Mouse (Mus musculus) spleen, adult 2 months (tissue): Measurements from ENCODE around the gene Olfr434. TPM values are rescaled to one million over a fixed set of nuclear protein-coding genes. Genes with fewer than 3 reads are reported as not detected.
"Not testable (repeated sequence)": the region's sequence is repeated elsewhere in the genome, so short reads cannot be mapped to it uniquely, and the experiment has no call there.

Source experiments
- DNase-seq, 2 experiments: peaks; one replicate each; pipeline versions ENCODE4 v3.0.0 to v3.0.0-alpha.2; 2012 to 2021; ENCODE audit warnings: low spot score in 2 of 2, low read depth in 1 of 2
- H3K27ac ChIP-seq: fragments of 200-500 bp; 2 replicates; pipeline ENCODE4 v1.5.1; 2012; ENCODE audit warnings: low read length, inconsistent platforms; ENCODE audit not compliant: insufficient read depth
- H3K27me3 ChIP-seq: fragments of 200-500 bp; 2 replicates; pipeline ENCODE4 v1.6.1; 2012; ENCODE audit warnings: mild to moderate bottlenecking, moderate library complexity, low read length, inconsistent platforms; ENCODE audit not compliant: control insufficient read depth, insufficient read depth
- H3K36me3 ChIP-seq: fragments of 200-500 bp; 2 replicates; pipeline ENCODE4 v1.6.1; 2012; ENCODE audit warnings: mild to moderate bottlenecking, low read length, inconsistent platforms; ENCODE audit not compliant: control insufficient read depth, insufficient read depth
- H3K4me1 ChIP-seq: fragments of 200-500 bp; 2 replicates; pipeline ENCODE4 v1.6.1; 2011; ENCODE audit warnings: inconsistent platforms; ENCODE audit not compliant: control insufficient read depth, insufficient read depth, insufficient read length
- H3K4me3 ChIP-seq: fragments of 200-500 bp; 2 replicates; pipeline ENCODE4 v1.5.1; 2011; ENCODE audit warnings: mild to moderate bottlenecking, inconsistent platforms; ENCODE audit not compliant: insufficient read depth, insufficient read length; ENCODE audit errors: extremely low read depth
- CTCF ChIP-seq: fragments of 200-500 bp; IDR thresholded peaks from 2 replicates; pipeline ENCODE4 v1.5.1; 2011; ENCODE audit warnings: mild to moderate bottlenecking, inconsistent platforms; ENCODE audit not compliant: insufficient read depth, insufficient read length, insufficient replicate concordance; ENCODE audit errors: extremely low read depth
- POLR2A ChIP-seq: fragments of 200-500 bp; IDR thresholded peaks from 2 replicates; pipeline ENCODE4 v1.6.1; 2011; ENCODE audit warnings: low read depth, low read length, inconsistent platforms
- WGBS: fragments of 180-500 bp; shearing (Covaris S2); methylation state at CpG from one replicate; pipeline ENCODE4 v1.1.7; 2018; 5-methylcytosine and 5-hydroxymethylcytosine counted together
- polyA plus RNA-seq: library from polyadenylated mRNA; depleted of rRNA; stranded (reverse); fragments of >200 nt; gene quantifications from 2 replicates; pipeline ENCODE4 v1.2.3, GENCODE M21; 2012

Olfr434 gene
- polyA plus RNA-seq, 1 experiment = not detected

DNA sequence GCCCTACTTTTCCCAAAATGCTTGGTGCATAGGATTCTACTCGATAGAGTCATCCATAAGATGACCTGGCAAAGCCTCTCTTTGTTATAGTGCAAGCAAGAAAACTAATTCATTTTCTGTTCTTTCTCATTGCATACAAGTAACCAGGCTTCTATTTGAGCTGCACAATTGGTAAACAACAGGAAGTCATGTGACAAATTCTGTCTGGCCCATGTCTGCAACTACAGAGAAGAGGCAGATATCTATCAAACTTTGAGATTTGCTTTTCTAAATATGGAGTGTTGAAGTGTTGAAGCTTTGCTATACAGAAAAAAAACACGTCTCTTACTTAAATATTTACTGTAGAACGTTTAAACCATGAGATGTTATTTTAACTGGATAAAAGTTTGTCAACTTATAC, 14.7 kb upstream of the Olfr434 start:
- no peak for DNase-seq
- H3K27ac ChIP-seq = no peak overlapping the region
- H3K4me1 ChIP-seq = no peaks in the 10 kb centered on the region
- WGBS = 66% methylated on average over 3 of the region's 3 CpGs
- TF ChIP-seq CTCF (no peak), POLR2A (no peak)
- H3K4me3 ChIP-seq = no peak overlapping the region
- H3K27me3 ChIP-seq = no peaks in the 10 kb centered on the region
- H3K36me3 ChIP-seq = no peaks in the 10 kb centered on the region

DNA sequence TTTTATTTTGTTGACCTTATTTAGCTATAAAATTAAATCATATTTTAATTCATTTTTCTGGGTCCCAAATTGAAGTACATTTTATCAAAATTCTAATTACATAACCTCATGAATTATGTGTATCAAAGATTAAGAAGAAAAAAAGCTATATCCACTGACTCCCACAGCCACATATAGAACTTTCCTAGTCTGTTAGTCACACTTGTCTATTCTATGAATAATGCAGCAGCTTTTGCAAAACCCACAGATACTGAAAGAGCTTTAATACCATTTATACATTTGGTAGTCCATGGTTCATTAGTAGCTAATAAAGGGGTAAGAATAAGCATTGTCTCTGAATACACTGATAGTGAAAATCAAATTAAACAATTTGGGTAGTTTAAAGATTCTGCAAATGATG, 10.0 kb upstream of the Olfr434 start:
- H3K27me3 ChIP-seq = no peaks in the 10 kb centered on the region

DNA sequence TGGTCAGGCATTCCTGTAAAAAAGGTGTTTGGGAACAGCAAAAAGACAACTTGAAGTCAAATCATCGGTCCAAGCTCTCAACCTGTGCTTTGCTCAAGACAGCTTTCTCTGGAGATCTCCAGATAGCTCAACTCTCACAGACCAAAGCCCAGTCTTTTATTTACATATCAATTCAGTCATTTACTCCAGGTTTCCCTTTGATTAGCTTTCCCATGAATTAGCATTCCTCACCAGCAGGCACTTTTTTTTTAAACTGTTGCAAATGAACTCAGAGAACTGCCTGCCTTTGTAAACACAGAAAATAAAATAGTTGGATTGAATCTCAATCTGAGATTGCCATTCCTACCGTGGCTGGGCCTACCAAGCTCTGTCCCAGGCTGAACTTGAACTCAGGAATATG, 7.5 kb upstream of the Olfr434 start:
- TF ChIP-seq CTCF = no peak
- TF ChIP-seq POLR2A = no peak
- H3K27ac ChIP-seq = no peak overlapping the region
- no peaks in the 10 kb centered on the region for H3K4me1 ChIP-seq
- no peak for DNase-seq
- no peaks in the 10 kb centered on the region for H3K36me3 ChIP-seq
- WGBS = 48% methylated on average over 2 of the region's 2 CpGs
- H3K27me3 ChIP-seq = no peaks in the 10 kb centered on the region
- no peak overlapping the region for H3K4me3 ChIP-seq

More for the DNA sequence above, 10.0 kb upstream of the Olfr434 start:
- DNase-seq = no peak
- Histone ChIP-seq H3K36me3 (no peaks in the 10 kb centered on the region), H3K4me3 (no peak overlapping the region), H3K27ac (no peak overlapping the region), H3K4me1 (no peaks in the 10 kb centered on the region)
- no peak for TF ChIP-seq CTCF
- TF ChIP-seq POLR2A = no peak

DNA sequence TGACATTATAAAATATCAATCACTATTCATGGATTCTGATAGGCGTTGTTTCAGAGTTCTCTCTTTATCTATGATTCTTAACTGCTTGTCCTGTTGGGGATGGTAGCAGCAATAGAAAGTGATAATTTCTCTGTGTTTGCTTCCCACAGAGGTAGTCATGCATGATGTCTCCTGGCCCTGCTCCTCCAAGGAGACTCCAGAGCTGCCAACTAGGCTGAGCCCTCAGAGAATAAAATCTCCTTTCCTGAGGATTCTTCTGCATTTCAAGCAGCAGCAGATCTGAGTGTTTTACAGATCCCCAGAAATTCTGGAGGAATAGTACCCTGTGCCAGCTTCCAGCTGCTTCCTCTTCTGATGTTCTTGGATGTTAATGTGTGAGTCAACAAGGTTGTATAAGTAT, 18.4 kb downstream of the Olfr434 start, which contains the start of gene Olfr47:
TSS of gene Olfr47 (plus strand) at position 275 of the 400 bp plus-strand sequence.
- H3K27ac ChIP-seq, H3K4me3 ChIP-seq, H3K4me1 ChIP-seq, DNase-seq, H3K36me3 ChIP-seq, H3K27me3 ChIP-seq: not testable (repeated sequence)
- WGBS = 80% methylated on average over 1 of the region's 1 CpGs

DNA sequence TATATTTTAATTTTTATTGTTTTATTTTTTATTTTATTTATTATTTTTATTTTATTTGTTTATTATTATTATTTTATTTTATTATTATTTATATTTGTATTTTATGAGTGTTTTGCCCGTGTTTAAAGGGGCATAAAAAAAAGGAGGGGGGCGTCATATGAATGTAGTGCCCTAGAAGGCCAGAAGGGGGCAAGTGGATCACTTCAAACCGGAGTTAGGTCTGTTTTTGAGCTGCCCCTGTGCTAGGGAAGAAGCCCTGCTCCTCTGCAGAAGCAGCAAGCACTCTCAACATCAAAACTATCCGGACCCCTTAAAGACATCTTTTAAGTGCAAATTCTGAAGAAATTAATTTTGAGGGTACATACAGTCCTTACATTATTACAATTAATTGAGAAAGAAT, 29.2 kb downstream of the Olfr434 start:
- no peak for DNase-seq
- no peak for TF ChIP-seq POLR2A
- TF ChIP-seq CTCF = no peak

DNA sequence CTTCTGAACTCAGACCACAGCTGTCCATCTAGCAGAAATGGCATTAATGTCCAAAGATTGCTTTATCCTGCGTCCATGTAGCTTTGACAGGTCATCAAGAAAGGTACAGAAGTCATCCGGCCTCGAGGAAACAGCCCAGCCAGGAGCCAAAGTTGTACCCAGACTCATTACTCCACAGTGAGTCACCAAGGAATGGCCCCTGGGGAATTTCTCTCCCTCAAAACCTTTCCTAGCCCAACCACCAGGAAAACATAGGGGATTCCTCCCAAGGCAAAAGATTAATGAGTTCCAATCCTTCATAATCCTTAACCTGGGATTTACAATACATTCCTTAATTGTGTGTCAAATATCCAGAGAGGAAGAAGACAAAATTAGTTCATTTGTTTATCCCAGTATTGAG, 34.6 kb downstream of the Olfr434 start:
- WGBS = 69% methylated on average over 3 of the region's 3 CpGs
- Histone ChIP-seq H3K27ac (no peak overlapping the region), H3K36me3 (no peaks in the 10 kb centered on the region), H3K4me3 (no peak overlapping the region), H3K27me3 (no peaks in the 10 kb centered on the region), H3K4me1 (no peaks in the 10 kb centered on the region)
- no peak for DNase-seq
- TF ChIP-seq POLR2A (no peak), CTCF (no peak)

More for the DNA sequence above, 29.2 kb downstream of the Olfr434 start:
- no peak overlapping the region for H3K27ac ChIP-seq
- H3K4me1 ChIP-seq = no peaks in the 10 kb centered on the region
- no peaks in the 10 kb centered on the region for H3K27me3 ChIP-seq
- WGBS = 10% methylated on average over 4 of the region's 4 CpGs
- H3K36me3 ChIP-seq = no peaks in the 10 kb centered on the region
- no peak overlapping the region for H3K4me3 ChIP-seq

DNA sequence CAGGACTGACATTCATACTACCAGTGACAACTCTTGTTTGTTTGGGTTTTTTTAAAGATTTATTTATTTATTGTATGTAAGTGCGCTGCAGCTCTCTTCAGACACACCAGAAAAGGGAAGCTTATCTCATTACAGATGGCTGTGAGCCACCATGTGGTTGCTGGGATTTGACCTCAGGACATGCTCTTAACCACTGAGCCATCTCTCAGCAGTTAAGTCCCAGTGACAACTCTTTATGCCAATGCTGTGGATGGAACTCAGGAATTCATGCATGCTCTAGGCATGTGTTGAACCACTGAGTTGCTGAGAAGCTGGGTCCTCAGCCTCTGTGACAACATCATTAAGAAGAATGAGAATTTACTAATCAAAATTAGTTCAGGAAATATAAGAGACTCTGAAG, 40.2 kb downstream of the Olfr434 start:
- H3K4me1 ChIP-seq = no peaks in the 10 kb centered on the region
- H3K36me3 ChIP-seq = no peaks in the 10 kb centered on the region
- H3K27me3 ChIP-seq = no peaks in the 10 kb centered on the region
- no peak for DNase-seq
- H3K27ac ChIP-seq = no peak overlapping the region
- H3K4me3 ChIP-seq = no peak overlapping the region
- WGBS = 49% methylated on average over 1 of the region's 1 CpGs
- no peak for TF ChIP-seq CTCF
- TF ChIP-seq POLR2A = no peak
